Mouse (Mus musculus) midbrain, embryonic 16.5 days (tissue): ENCODE results near the gene Erf. TPM values are rescaled to one million over a fixed set of nuclear protein-coding genes. Genes with fewer than 3 reads are reported as not detected.
A peak's percentile ranks its signal among the peaks of the same experiment; 100 is the strongest.

Experiments
- ATAC-seq: fragments of 200-750 bp; cut with Nextera tagmentation; 2 replicates; pipeline ENCODE4 v1.8.0; 2017; ENCODE audit warnings: moderate TSS enrichment
- H3K27ac ChIP-seq: fragments of 300-500 bp; sonication (generic); 2 replicates; pipeline ENCODE4 v1.5.1; 2014; ENCODE audit warnings: mild to moderate bottlenecking, low read length, mixed read lengths
- H3K27me3 ChIP-seq: fragments of 300-500 bp; sonication (generic); 2 replicates; pipeline ENCODE4 v1.6.1; 2014; ENCODE audit warnings: low read depth, low read length, mixed read lengths; ENCODE audit not compliant: control insufficient read depth, insufficient read depth
- H3K36me3 ChIP-seq: fragments of 300-500 bp; sonication (generic); 2 replicates; pipeline ENCODE4 v1.6.1; 2014; ENCODE audit warnings: mild to moderate bottlenecking, low read length, moderate library complexity, mixed read lengths; ENCODE audit not compliant: control insufficient read depth, insufficient read depth
- H3K4me1 ChIP-seq: fragments of 300-500 bp; sonication (generic); 2 replicates; pipeline ENCODE4 v1.6.1; 2014; ENCODE audit warnings: mild to moderate bottlenecking, low read length, mixed read lengths; ENCODE audit not compliant: control insufficient read depth, insufficient read depth
- H3K4me2 ChIP-seq: fragments of 300-500 bp; sonication (generic); 2 replicates; pipeline ENCODE4 v1.6.1; 2014; ENCODE audit warnings: mild to moderate bottlenecking, low read length, mixed read lengths
- H3K4me3 ChIP-seq: fragments of 300-500 bp; sonication (generic); 2 replicates; pipeline ENCODE4 v1.5.1; 2014; ENCODE audit warnings: low read depth, mild to moderate bottlenecking, low read length, moderate library complexity, mixed read lengths
- H3K9ac ChIP-seq: fragments of 300-500 bp; sonication (generic); 2 replicates; pipeline ENCODE4 v1.6.1; 2014; ENCODE audit warnings: low read depth, low read length, mixed read lengths
- H3K9me3 ChIP-seq: fragments of 300-500 bp; sonication (generic); replicated peaks from 2 replicates; pipeline ENCODE4 v1.6.1; 2014; ENCODE audit warnings: mild to moderate bottlenecking, low read length, mixed read lengths; ENCODE audit not compliant: control insufficient read depth, poor library complexity, severe bottlenecking
- WGBS: fragments of 180-500 bp; shearing (Covaris S2); extraction: QIAGEN DNeasy Blood & Tissue Kit; methylation state at CpG from one replicate; pipeline ENCODE4 v1.1.7; 2014; 5-methylcytosine and 5-hydroxymethylcytosine counted together
- polyA plus RNA-seq: library from polyadenylated mRNA; unstranded; fragments of >200 nt; fragmentation: Nextera tagmentation; extraction: Ambion mirVana; gene quantifications from 2 replicates; pipeline ENCODE4 v1.2.1, GENCODE M21; 2015

Gene Erf
- polyA plus RNA-seq, 1 experiment from 2014 or later = 2.8 TPM

DNA sequence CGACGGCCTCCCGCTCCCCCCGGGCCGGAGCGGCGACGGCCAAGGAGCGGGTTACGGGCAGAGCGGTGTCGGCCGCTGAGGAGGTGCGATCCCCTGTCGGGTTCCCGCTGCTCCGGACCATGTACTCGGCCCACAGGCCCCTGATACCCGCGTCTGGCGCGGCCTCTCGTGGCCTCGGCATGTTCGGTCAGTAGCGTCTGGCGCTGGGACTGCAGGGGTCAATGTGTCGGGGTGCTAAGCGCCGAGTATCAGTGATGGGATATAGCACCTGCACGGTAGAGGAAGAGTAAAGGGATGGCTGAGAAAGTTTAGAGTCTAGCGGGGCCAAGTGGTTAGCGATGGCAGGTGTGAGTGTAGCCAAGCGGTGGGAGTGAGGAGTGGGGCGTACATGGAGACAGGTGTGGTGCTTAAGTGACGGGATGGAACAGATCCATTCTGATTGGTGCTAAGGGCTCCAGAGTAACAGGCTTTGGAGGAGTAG is 32.2 kb upstream of the Erf start:
- no peaks in the 10 kb centered on the region for H3K27me3 ChIP-seq
- peaks cover 26% of the 10 kb centered on the region for H3K36me3 ChIP-seq
- peak overlapping the region; percentile 81 for H3K4me2 ChIP-seq
- H3K9ac ChIP-seq = peak overlapping the region; percentile 84
- peak overlapping the region; percentile 75 for H3K4me3 ChIP-seq
- ATAC-seq = peak; percentile 6; the same call in 1 of the 2 replicates
- H3K27ac ChIP-seq = peak overlapping the region; percentile 100
- under 1% methylated on average over 22 of the region's 36 CpGs for WGBS
- no peaks in the 10 kb centered on the region for H3K9me3 ChIP-seq
- peaks cover 46% of the 10 kb centered on the region for H3K4me1 ChIP-seq

GRCm38 (mm10) chr7:25281734-25282601 is 31.4 kb upstream of the Erf start:
- Histone ChIP-seq H3K36me3 (peaks cover 18% of the 10 kb centered on the region), H3K27ac (peak overlapping the region; percentile 100), H3K9ac (peak overlapping the region; percentile 84), H3K27me3 (no peaks in the 10 kb centered on the region), H3K4me3 (peak overlapping the region; percentile 75), H3K4me1 (peaks cover 53% of the 10 kb centered on the region), H3K9me3 (no peaks in the 10 kb centered on the region), H3K4me2 (peak overlapping the region; percentile 81)
- 2% methylated on average over 55 of the region's 108 CpGs for WGBS
- peak; percentile 61 for ATAC-seq

DNA sequence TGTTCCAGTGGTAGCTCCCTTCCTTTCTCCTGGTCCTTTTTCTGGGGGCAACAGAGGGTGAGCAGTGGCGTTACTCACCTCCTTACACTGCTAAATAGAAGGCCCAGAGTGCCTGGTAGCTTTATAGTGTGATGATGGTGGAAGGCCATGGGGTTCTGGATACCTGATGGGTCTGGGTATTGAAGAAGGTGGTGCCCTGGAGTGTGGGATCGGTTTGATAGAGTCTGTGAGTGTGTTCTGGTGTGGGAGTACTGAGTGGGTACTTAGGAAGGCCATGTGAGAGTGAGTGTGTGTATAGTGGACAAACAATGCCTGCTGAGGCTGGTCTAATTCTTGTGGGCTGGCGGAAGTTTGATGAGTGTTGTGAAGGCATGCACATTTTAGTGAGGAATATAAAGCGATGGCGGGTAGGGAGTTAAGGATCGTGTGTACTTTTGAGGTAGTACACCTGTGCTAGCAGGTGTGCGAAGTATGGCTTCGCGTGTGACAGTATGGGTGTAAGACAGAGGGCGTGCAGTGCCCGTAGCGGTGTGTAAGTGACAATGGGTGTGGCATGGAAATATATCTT is 30.7 kb upstream of the Erf start:
- Histone ChIP-seq H3K4me3 (peak overlapping the region; percentile 75), H3K27ac (peak overlapping the region; percentile 100), H3K9ac (peak overlapping the region; percentile 50), H3K9me3 (no peaks in the 10 kb centered on the region), H3K36me3 (peaks cover 11% of the 10 kb centered on the region), H3K4me2 (peak overlapping the region; percentile 81), H3K27me3 (no peaks in the 10 kb centered on the region), H3K4me1 (peaks cover 54% of the 10 kb centered on the region)
- 16% methylated on average over 12 of the region's 12 CpGs for WGBS
- ATAC-seq = no peak; the same call in 1 of the 2 replicates

DNA sequence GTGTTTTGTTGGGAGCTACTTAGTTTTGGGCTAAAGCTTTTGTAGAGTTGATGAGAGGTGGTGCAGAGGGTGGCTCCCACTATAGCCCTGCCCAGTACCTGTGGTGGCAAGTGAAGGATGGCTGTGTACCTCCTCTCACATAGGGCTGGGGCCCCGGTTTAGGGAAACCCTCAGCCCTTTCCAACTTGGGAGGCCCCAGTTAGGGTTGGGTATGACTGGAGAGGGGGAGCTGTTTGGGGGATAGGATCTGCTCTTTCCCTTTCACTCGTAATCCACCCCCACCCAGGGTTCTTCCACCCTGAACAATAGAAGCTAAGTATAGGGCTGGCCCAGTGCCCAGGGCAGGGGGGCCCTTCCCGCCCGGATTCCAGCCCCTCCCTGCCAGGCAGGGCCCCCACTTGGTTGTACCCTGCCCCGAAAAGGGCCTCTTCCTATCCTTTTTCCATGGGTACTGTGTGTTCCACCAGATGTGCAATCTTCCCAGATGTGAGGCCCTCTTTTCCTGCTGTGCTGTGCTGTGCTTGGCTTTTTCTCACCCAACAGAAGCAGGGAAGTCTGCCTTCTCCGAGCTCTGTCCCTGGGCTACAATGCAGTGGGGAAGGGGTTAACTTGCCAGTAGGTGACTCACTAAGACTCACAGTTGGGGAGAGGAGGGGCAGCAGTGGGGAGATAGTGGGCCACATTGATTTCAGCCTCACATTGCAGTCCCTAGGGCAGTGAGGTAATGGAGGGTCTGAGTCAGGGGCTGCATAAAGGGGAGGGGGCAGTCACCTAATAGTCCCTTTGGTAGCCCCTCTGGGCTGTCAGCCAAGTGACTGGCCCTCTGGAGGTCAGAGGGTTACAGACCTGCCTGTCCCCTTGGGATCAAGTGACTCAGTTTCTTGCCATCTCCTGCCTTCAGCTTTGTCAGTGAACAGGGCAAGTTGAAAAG is 29.6 kb upstream of the Erf start:
- 1% methylated on average over 6 of the region's 6 CpGs for WGBS
- peak overlapping the region; percentile 81 for H3K4me2 ChIP-seq
- peak overlapping the region; percentile 90 for H3K9ac ChIP-seq
- no peaks in the 10 kb centered on the region for H3K27me3 ChIP-seq
- H3K36me3 ChIP-seq = no peaks in the 10 kb centered on the region
- peak overlapping the region; percentile 66 for H3K4me3 ChIP-seq
- H3K9me3 ChIP-seq = no peaks in the 10 kb centered on the region
- H3K4me1 ChIP-seq = peaks cover 65% of the 10 kb centered on the region
- peak; percentile 2; the same call in 1 of the 2 replicates for ATAC-seq
- peak overlapping the region; percentile 100 for H3K27ac ChIP-seq

- ATAC-seq = peak; percentile 63
- under 1% methylated on average over 37 of the region's 49 CpGs for WGBS
Measured at GRCm38 (mm10) chr7:25279076-25279860, 28.7 kb upstream of the Erf start.

DNA sequence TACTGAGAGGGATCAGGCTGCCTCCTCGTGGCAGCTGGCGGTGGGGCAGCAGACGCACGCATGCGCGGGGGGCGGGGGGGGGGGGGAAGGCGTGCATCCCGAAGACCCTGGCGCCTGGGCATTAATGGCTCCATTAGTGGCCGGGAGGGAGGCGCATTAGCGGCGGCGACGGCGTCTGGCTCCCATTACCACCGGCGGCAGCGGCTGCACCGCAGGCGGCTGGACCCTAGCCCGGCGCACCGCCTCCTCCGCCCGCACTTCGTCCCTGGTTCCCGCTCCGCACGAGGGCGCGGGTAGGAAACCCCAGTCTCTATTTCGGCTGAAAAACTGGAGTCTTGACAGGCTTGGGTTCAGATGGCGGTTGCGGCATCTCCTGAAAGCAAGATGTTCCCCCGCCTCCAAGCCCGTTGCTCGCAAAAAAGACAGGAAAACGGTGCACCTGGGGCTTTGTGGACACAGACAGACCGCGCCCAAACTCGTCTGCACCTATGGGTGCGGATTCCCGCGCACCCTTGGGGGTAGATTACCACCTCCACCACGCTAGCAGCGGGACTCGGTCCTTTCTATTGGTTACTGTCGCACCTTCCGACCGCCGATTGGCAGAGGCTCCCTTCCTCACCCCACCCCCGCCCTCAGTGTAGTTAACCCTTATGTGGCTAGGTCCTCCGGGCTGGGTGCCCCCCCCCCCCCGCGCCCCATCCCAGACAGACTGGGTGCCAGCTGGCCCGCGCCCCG is 27.9 kb upstream of the Erf start:
- Histone ChIP-seq H3K36me3 (peaks cover 2% of the 10 kb centered on the region), H3K9ac (peak overlapping the region; percentile 90), H3K27ac (peak overlapping the region; percentile 100), H3K4me3 (peak overlapping the region; percentile 66), H3K4me1 (peaks cover 62% of the 10 kb centered on the region), H3K4me2 (peak overlapping the region; percentile 81), H3K27me3 (no peaks in the 10 kb centered on the region), H3K9me3 (no peaks in the 10 kb centered on the region)
- ATAC-seq = peak; percentile 78
- 0% methylated on average over 47 of the region's 60 CpGs for WGBS

More at GRCm38 (mm10) chr7:25279076-25279860, 28.7 kb upstream of the Erf start:
- Histone ChIP-seq H3K4me2 (peak overlapping the region; percentile 81), H3K27ac (peak overlapping the region; percentile 100), H3K4me1 (peaks cover 64% of the 10 kb centered on the region), H3K9me3 (no peaks in the 10 kb centered on the region), H3K4me3 (peak overlapping the region; percentile 66), H3K9ac (peak overlapping the region; percentile 90), H3K27me3 (no peaks in the 10 kb centered on the region), H3K36me3 (no peaks in the 10 kb centered on the region)

- H3K27me3 ChIP-seq = no peaks in the 10 kb centered on the region
- peaks cover 62% of the 10 kb centered on the region for H3K4me1 ChIP-seq
- H3K4me2 ChIP-seq = peak overlapping the region; percentile 81
- WGBS = 17% methylated on average over 4 of the region's 4 CpGs
- peak overlapping the region; percentile 66 for H3K4me3 ChIP-seq
- ATAC-seq = no peak
- H3K27ac ChIP-seq = peak overlapping the region; percentile 100
- H3K9me3 ChIP-seq = no peaks in the 10 kb centered on the region
- peak overlapping the region; percentile 90; the same call in 1 of the 2 replicates for H3K9ac ChIP-seq
- peaks cover 8% of the 10 kb centered on the region for H3K36me3 ChIP-seq
Measured at GRCm38 (mm10) chr7:25277998-25278340, 27.4 kb upstream of the Erf start.
